Mouse (Mus musculus) frontal cortex, adult 2 months (tissue): Measurements from ENCODE around the gene Pibf1. TPM values are rescaled to one million over a fixed set of nuclear protein-coding genes. Genes with fewer than 3 reads are reported as not detected.

Source experiments
- DNase-seq, 2 experiments: peaks; one replicate each; pipeline ENCODE4 v3.0.0; 2022; ENCODE audit warnings: low spot score in 1 of 2; ENCODE audit errors: extremely low spot score in 1 of 2
- polyA plus RNA-seq: library from polyadenylated mRNA; depleted of rRNA; stranded (reverse); fragments of >200 nt; gene quantifications from 2 replicates; pipeline ENCODE4 v1.2.3, GENCODE M21; 2012

The Pibf1 gene
- polyA plus RNA-seq, 1 experiment = 8.9 TPM

DNA sequence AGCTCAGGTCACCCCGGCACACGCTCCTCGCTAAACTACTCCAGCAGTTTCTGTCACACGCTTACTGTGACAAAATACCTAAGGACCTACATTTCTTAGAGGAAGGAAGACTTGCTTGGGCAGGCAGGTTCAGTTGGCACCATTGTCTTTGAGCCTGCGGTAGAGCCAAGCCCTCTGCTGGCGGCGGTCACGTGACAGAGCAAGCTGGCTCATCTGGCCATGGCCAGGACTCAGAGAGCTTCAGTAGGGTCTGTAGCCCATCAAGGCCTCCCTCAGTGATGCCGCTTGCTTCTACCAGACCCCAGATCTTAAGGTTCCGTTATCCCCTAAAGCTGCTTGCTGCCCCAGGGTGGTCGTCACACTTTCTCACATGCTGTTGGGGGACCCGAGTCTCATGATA is 162.8 kb downstream of the Pibf1 start:
- no peak for DNase-seq

DNA sequence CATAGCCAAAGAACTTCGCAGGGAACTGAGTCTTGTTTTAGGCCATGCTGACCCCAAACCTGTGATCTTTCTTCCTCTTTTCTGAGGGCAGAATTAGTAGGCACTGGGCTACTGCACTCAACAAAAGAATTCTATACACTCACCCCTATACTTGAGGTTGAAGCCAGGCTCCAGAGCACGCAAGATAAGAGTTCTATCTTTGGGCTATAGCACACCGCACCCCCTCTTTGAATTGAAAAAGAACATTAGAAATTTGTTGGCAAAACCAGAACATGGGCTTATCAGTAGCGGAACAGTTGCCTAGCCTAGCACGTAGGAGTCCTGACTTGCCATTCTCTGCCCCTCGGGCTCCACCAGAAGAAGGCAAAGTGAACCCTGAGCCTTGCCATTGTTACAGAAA is 164.6 kb downstream of the Pibf1 start:
- DNase-seq = no peak

DNA sequence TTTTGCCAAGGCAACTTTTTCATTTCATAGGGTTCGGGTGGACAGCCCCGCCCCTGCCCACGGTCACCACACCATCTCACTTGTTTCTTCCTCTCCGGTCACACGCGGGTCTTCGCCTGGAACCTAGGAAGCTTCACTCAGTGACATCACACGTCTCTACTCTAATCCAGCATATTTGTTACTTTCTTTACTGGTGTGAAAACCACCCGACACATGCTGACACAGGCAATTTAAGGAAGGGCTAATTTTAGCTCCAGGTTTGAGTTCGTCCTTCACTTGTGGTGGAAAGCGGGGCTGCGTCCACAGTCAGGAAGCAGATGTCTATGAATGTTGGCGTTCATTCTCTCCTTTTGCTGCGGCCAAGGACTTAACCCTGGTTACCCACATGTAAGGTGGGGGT is 166.6 kb downstream of the Pibf1 start:
- no peak for DNase-seq

DNA sequence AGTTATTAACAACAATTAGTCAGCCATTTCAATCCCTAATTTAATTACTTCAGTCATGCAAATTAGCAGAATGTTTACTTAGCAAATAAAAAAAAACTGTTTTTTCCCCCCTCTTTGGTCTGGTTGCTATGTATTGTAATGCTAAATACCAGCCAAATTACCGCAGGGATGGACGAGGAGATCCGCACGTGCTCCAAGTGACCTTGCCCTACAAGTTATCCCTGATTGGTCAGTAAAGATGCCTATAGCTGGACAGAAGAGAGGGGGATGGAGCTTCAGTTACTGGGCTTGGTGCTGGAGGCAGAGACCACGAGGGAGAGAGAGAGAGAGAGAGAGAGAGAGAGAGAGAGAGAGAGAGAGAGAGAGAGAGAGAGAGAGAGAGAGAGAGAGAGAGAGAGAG is 167.5 kb downstream of the Pibf1 start:
- no peak for DNase-seq

DNA sequence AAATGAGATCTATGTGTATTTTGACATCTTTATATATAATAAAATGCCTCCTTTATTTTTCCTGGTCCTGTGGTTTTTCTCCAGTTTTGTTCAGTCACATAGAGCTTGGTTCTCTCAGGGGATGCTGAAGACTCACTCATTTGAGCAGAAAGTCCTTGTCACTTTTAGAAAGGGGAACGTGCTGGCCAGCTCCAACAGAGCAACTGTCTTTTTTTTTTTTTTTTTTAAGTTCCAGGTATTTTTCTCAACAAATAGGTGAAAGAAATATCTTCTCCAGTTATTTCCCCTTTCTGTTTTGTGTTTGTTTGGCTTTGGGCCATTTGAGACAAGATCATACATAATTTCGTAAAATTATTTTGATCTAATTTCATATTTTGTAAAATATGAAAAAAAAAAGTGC is 174.8 kb downstream of the Pibf1 start:
- DNase-seq = no peak

DNA sequence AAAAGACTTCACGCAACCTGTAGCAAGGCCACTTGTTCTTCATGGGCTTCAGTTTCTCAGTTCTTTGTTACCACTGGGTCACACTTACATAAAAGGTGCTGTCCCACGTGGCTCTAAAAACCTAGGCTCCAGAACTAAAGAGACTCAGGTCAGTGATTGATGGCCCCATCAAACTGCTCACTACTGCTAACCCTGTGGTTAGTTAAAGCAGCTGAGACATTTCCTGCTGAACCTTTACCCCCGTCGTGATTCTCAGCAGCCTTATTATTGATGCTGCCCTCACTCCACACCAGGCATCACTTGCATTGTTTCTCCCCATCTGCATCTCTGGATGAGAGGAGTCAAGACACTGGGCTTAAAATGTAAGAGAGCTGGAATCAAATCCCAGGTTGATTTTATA is 176.6 kb downstream of the Pibf1 start:
- no peak for DNase-seq

DNA sequence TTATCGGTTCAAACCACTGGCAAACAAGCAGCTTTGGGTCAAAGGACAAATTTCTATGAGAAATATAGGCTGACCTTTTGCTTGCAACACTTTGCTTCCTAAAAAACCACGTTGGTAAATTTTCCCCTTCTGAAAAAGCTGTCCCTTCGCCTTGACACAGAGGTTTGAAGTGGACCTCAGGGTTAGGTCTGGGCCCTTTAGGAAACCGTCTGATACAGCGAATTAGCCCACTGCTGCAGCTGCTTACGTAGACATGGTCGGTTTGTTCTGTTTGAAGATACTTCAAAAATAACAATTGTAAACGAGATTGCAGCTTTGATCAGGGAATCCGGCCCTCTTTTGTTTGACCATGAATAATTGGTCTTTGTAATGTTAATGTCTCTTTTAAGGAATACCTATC is 179.1 kb downstream of the Pibf1 start:
- DNase-seq = no peak

DNA sequence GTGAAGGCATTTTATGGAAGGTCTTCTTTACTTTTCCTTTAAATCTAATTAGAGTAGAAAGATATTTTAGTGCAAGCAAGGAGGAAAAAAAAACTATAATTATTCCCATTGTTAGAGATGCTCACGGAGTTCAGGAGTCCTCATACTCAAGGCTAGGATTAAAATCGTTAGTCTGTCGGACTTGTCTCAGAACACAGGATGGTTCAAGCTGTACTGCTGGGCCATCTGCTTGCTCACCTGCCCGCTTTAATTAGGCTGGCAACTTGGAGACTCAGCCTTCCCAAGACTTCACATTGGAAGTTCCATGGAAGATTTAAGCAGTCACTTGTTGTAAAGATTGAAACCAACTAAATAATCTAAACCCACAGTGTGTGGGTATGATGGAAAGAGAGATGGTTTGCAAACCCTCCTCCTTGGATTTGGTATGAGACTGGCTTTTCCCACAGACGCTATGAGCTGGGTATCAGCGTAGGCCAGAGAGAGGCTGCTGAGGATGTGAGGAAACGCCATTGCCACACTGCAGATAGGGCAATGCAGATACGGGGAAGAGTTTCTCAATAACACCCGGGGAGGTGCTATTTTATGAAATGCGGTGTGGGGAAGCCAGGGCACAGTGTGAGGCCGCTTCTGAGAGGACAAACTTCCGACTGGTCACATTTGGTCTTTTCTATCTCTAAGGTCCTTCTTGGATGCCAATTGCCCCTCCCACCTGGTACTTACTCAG is 179.7 kb downstream of the Pibf1 start:
- DNase-seq = no peak

DNA sequence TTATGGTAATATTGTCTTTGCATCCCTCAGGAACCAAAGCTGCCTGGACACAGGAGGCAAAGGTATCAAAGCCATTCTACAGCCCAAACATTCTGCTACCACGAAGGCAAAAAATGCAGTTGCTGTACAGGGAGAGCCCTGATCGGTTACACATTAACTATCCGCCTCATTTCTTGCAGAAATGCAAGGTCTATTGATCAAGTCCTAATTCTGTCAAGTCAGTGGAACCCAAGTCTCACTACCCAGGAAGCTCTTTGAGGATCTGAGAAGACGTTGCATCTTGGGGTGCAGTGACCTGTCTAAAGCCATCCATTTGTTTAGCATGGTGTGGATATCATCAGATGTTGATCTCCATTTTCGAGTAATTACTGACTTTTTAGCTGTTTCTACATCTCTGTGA is 181.2 kb downstream of the Pibf1 start:
- DNase-seq = no peak

DNA sequence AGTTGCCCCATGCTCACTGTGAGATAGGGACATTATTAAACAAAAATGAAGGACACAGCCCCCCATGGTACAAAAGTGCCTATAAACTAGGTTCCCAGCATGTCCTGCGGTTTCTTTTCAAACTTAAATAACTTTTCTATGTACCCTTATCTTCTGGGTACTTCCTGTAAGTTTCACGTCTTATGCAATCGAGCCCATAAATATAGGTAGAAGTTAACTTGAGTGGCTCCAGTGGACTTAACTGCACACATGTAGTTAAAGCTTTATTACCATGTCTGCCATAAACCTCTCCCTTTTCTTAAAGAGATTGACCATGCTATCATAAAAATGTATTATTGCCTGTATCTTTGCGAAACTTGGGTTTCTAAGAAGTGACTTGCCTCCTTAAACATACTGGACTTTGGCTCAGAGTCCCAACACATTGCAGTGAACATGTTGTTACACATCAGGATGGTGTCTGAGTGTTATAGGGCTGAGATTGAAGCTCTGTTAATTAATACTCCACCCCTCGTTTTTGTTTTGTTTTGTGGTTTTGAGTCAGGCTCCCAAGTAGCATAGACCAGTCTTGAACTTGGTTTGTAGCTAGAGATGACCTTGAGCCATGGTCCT is 181.7 kb downstream of the Pibf1 start:
- no peak for DNase-seq

DNA sequence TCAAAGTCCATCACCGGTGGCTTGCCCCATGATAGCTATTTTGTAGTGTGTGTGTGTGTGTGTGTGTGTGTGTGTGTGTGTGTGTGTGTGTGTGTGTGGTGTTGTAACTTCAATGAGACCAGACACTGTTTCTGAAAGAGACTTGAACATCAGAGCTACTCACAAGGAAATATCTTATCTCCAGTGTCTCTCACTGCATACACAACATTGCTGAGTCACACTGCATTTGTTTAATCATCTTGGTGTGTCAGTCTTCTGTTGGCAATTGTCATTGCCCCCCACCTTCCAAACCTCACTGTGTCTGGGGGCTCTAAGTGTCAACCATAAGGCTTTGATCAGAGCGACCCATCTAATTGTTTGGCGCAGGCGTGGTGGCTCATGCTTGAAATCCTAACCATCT is 186.3 kb downstream of the Pibf1 start:
- DNase-seq = no peak

DNA sequence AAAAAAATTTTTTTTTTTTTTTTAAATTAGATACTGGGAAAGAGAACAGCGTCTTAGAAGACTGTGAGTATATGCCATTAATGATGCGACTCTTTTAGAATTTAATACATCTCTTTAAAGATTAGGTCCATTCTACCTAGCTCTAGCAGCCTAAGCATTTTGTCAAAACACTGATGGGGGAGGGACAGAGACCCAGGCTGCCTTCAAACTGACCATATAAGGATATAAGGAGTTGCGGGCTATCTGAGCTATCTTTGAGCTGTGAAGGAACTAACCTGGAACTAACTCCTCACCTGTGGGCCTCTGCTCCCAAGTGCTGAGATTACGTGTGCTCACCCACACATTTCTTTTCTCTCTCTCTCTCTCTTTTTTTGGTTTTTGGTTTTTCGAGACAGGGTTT is 193.0 kb downstream of the Pibf1 start:
- no peak for DNase-seq

DNA sequence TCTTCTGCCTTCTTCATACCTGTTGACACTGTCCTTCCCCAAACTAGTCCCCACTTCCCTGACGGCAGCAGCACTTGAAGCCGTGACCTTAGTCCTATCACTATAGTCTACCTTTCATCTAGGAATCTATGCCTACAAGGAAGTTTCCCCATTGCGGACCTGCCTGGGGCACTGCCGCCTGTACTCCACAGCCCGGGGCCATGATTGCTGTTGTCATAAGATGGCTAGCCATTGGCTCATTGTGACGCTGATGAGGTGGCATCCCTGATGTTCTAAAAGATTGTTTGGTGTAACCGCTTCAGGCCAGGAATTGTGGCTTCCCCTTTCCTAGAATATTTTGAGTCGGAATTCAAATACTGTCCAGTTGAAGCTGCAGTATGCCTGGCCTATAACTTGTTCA is 195.2 kb downstream of the Pibf1 start:
- DNase-seq = no peak

DNA sequence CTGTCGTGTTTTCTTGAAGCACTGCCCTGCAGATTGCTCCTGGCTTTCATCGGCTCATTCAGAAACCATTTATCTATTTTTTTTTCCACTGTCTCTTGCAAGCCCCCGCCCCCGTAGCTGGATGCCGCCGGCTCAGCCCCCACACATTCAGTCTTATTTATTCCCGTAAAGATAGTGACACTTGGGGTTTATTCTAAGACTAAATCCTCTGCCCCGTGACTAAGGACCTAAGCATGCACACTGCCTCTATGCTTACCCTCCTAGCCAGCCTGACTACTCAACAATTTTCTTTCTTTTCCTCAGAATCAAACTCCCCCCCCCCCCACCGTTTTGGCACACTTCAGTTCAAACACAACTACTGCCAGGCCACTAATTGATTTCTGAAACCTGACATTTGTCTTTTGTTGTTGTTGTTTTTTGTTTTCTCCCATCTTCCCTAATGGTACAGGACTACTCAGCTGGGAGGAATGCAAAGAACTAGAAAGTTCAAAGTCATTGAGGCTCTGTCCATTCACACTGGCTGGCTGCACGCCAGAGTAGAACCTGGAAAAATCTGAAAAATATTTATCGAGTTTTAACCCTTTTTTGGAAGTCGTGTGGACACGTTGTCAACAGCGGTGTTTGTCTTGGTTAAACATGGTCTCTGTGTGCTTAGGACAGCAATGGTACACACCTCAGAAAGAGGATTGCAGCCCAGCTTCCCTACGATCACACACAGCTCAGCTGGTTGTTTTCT is 196.6 kb downstream of the Pibf1 start:
- peak in 1 of 2 experiments; percentile 31 for DNase-seq

DNA sequence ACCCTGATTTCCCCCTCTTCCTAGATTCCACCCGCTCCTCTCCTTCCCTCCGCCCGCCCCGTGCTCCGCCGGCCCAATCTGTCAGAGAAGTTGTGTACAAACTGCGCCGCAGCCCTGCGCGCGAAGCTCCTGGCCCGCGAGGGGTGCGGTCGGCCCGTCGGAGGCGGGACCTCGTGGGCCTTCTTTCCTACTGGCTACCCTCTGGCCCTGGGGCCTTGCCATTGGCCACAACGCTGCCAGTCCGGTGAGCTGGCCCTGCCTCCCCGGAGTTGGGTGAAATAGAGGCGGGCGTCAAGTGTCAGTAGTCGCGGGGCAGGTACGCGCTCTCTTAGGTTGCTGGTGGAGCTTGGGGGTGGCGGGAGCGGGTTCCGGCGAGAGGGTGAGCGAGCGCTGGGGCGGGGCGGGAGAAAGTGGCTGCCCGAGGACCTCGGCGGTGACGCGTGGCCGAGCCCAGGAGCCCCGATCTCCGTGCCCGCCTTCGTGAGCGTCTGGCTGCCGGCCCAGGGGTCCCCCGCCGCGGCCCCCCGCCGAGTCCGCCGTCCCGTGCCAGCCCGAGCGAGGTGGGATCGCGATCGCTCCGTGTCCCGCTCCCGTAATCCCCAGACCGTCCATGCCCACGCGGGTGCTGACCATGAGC is 199.3 kb downstream of the Pibf1 start, which contains the start of gene Klf5:
Klf5 (plus strand) TSS at position 307 of the 637 bp plus-strand sequence.
- DNase-seq = peak; percentile 90 to 93

DNA sequence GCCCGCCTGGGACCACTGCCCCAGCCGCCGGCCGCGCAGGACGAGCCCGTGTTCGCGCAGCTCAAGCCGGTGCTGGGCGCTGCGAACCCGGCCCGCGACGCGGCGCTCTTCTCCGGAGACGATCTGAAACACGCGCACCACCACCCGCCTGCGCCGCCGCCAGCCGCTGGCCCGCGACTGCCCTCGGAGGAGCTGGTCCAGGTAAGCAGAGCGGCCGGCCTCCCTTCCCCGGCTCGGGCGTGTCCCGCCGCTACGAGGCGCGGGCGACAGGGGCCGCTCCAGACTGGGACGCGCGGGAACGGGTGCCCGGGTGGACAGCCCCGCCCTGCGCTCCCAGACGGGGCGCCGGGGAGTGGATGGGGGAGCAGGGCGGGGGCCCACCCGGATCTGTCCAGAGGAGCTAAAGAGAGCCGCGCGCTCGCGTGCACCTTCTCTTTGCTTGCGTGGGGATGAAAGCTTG is 199.8 kb downstream of the Pibf1 start:
- peak; percentile 19 to 62 for DNase-seq

DNA sequence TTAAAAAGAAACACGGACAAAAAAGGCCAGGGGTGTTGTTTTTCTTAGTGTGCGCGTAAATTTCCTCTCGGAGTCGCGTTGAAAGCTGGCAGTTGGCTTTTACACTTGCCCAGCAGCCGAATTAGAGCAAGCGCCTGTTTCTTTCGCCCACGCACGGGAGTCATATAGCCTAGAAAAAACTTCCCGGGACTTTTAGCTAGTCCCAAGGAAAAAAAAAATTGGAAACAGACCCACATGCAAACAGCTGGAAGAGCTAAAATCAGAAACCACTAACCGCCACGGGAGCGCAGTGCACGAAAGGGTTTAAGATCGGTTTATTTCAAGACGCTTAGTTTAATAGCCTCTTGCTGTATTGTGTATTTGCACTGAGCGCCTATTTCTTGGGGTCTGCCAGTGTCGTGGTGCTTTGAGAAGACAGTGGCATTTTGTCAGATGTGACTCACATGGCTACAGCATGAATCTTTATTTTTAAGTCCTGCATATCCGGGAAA is 200.5 kb downstream of the Pibf1 start:
- DNase-seq = peak; percentile 36 to 63

DNA sequence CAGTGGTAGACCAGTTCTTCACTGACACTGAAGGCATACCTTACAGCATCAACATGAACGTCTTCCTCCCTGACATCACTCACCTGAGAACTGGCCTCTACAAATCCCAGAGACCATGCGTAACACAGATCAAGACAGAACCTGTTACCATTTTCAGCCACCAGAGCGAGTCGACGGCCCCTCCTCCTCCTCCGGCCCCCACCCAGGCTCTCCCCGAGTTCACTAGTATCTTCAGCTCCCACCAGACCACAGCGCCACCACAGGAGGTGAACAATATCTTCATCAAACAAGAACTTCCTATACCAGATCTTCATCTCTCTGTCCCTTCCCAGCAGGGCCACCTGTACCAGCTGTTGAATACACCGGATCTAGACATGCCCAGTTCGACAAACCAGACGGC is 202.2 kb downstream of the Pibf1 start:
- no peak for DNase-seq
